Mouse (Mus musculus): ENCODE measurements around the gene Gm21319.
"Not testable (repeated sequence)": the region's sequence is repeated elsewhere in the genome, so short reads cannot be mapped to it uniquely, and the experiment has no call there.

Gm21319 gene

DNA sequence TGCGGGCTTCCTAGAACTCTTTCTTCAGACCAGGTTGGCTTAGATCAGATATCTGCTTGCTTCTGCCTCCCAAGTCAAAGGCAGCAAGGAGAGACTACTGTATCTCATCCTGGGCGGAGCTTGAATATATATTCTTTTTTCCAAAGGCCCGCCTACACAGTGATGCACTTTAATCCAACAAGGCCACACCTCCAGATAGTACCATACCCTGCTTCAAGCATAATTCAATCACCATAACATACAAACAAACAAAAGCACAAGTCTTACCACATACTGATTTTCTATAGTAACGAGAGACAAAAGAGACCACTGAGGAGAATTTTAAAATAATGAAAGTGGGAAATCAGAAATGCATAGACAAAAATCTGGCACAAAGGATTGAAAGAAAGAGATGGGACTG, at the start of gene Gm21319:
TSS of gene Gm21319 (minus strand) at position 101 of the 400 bp plus-strand sequence.
- not testable (repeated sequence) for DNase-seq

DNA sequence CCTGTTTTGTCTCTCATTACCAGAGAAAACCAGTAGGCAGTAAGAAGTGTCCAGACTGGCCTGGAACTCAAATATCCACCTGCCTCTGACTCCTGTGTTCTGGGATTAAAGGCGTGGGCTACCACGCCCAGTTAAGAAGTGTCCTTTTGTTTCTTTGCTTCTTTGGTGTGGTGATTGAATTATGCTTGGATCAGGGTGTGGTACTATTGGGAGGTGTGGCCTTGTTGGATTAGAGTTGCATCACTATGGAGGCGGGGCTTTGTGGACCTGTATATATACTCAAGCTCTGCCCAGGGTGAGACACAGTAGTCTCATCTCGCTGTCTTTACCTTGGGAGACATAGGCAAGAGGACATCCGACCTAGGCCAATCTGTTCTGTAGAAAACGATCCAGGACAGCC, 40.7 kb upstream of the Gm21319 start, which contains the start of gene BB287469:
TSS of gene BB287469 (plus strand) at position 301 of the 400 bp plus-strand sequence.
- not testable (repeated sequence) for DNase-seq

DNA sequence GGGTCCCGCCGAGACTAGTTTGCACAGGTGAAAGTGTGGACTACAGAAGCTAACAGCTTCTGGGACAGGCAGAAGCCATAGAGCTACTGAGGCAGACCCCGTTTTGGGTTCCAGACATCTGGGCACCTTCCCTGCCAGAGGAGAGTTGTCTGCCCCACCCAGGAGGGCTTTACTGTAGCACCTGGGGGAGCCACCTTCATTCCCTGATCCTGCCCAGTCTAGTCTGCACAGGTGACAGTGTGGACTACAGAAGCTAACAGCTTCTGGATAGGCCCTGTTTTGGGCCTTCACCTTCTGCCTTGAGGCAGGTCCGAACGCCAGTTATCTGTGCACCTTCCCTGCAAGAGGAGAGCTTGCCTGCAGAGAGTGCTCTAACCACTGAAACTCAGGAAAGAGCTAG, 22.4 kb upstream of the Gm21319 start:
- not testable (repeated sequence) for DNase-seq

DNA sequence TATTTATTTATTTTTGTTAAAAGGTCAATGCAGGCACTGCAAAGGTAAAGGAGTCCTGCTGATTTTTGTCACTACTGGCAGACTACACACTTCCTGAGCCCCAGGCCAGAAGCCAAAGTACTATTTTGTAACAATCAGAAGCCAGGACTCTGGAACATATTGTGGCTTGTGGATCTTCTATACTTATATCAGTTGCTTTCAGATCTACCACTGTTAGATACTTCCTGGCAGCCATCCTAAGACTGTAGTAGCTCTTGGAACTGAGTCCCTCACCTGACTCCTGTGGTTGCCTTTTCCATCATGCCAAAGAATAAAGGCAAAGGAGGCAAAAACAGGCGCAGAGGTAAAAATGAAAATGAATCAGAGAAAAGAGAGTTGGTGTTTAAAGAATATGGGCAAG, 19.7 kb upstream of the Gm21319 start, which contains the start of gene Gm21936:
TSS of gene Gm21936 (plus strand) at position 301 of the 400 bp plus-strand sequence.
- DNase-seq, result not testable (repeated sequence)

All from thymus, adult 18-20 months (tissue).